Mouse (Mus musculus): Measurements from ENCODE around the gene Olfr691.
"Not testable (repeated sequence)": the region's sequence is repeated elsewhere in the genome, so short reads cannot be mapped to it uniquely, and the experiment has no call there.

The Olfr691 gene

GRCm38 (mm10) chr7:105342170-105342569, at the start of gene Olfr691:
Gene Olfr691 (minus strand): TSS chr7:105342270.
- no peak for DNase-seq (ENCODE audit: low read depth)

- DNase-seq (ENCODE audit: low read depth): no peak
These were observed 48.2 kb upstream of the Olfr691 start for GRCm38 (mm10) chr7:105390236-105390635.

GRCm38 (mm10) chr7:105387696-105388095, 45.6 kb upstream of the Olfr691 start:
- DNase-seq (ENCODE audit: low read depth): no peak

- DNase-seq (ENCODE audit: low read depth): no peak
These were observed 38.3 kb upstream of the Olfr691 start for GRCm38 (mm10) chr7:105380329-105380728.

- DNase-seq (ENCODE audit: low read depth): no peak
These were observed 32.8 kb upstream of the Olfr691 start, which contains the start of gene Gm5901 for GRCm38 (mm10) chr7:105374866-105375265. Gene Gm5901 (plus strand): TSS chr7:105375038.

GRCm38 (mm10) chr7:105373976-105374375, 31.9 kb upstream of the Olfr691 start:
- DNase-seq (ENCODE audit: low read depth): no peak

GRCm38 (mm10) chr7:105373509-105373908, 31.4 kb upstream of the Olfr691 start:
- DNase-seq (ENCODE audit: low read depth): no peak

GRCm38 (mm10) chr7:105372912-105373311, 30.8 kb upstream of the Olfr691 start:
- peak; percentile 24 for DNase-seq (ENCODE audit: low read depth)

GRCm38 (mm10) chr7:105368521-105368920, 26.5 kb upstream of the Olfr691 start:
- DNase-seq (ENCODE audit: low read depth): no peak

- DNase-seq (ENCODE audit: low read depth): no peak
These were observed 25.9 kb upstream of the Olfr691 start, which contains the start of gene Olfr692 for GRCm38 (mm10) chr7:105367930-105368329. Gene Olfr692 (plus strand): TSS chr7:105368230.

- DNase-seq (ENCODE audit: low read depth): no peak
These were observed 25.2 kb upstream of the Olfr691 start for GRCm38 (mm10) chr7:105367268-105367667.

- DNase-seq (ENCODE audit: low read depth): no peak
These were observed 19.6 kb upstream of the Olfr691 start for GRCm38 (mm10) chr7:105361713-105362112.

- not testable (repeated sequence) for DNase-seq (ENCODE audit: low read depth)
These were observed 14.4 kb upstream of the Olfr691 start for GRCm38 (mm10) chr7:105356487-105356886.

GRCm38 (mm10) chr7:105356064-105356463, 14.0 kb upstream of the Olfr691 start:
- not testable (repeated sequence) for DNase-seq (ENCODE audit: low read depth)

- no peak for DNase-seq (ENCODE audit: low read depth)
These were observed 682 bp upstream of the Olfr691 start for GRCm38 (mm10) chr7:105342752-105343151.

- DNase-seq (ENCODE audit: low read depth): no peak
These were observed 8.1 kb downstream of the Olfr691 start, which contains the start of gene Olfr690 for GRCm38 (mm10) chr7:105334004-105334403. Gene Olfr690 (minus strand): TSS chr7:105334104.

GRCm38 (mm10) chr7:105325302-105325701, 16.8 kb downstream of the Olfr691 start:
- DNase-seq (ENCODE audit: low read depth): no peak

GRCm38 (mm10) chr7:105310865-105311264, 31.2 kb downstream of the Olfr691 start, which contains the start of gene Olfr689:
Gene Olfr689 (plus strand): TSS chr7:105311165.
- DNase-seq (ENCODE audit: low read depth): no peak

GRCm38 (mm10) chr7:105290051-105290450, 52.0 kb downstream of the Olfr691 start:
- DNase-seq (ENCODE audit: low read depth): no peak

GRCm38 (mm10) chr7:105287795-105288194, 54.3 kb downstream of the Olfr691 start, which contains the start of gene Olfr688:
Gene Olfr688 (plus strand): TSS chr7:105288095.
- no peak for DNase-seq (ENCODE audit: low read depth)

Measured in c-Kit-positive CD71-negative TER-119-negative erythroid progenitor cells, embryonic 14.5 days (primary cell).